Mouse (Mus musculus) mouse trophoblast stem cell (cell line): ENCODE results near the gene Six6.

ENCODE experiments used
- in situ Hi-C, 2 experiments: fragments of 300-500 bp; cut with MseI, MboI; formaldehyde crosslinking; loops; 2 replicates in 1 of 2; 3 replicates in 1 of 2; pipeline ENCODE4 v1.15.1; 2025

The Six6 gene

GRCm38 (mm10) chr12:72939616-72940015 is at the start of gene Six6:
TSS of gene Six6 (plus strand) at chr12:72939892.
- in situ Hi-C loops, result no loop called here

- in situ Hi-C loops, result no loop called here
Observed at GRCm38 (mm10) chr12:72917159-72917993, 22.3 kb upstream of the Six6 start.

- in situ Hi-C loops, result no loop called here
Observed at GRCm38 (mm10) chr12:72936751-72937150, 2.9 kb upstream of the Six6 start.

GRCm38 (mm10) chr12:72937537-72938120 is 2.1 kb upstream of the Six6 start:
- in situ Hi-C loops, result no loop called here

- in situ Hi-C loops, result no loop called here
Observed at GRCm38 (mm10) chr12:72938176-72938575, 1.5 kb upstream of the Six6 start.

- in situ Hi-C loops, result no loop called here
Observed at GRCm38 (mm10) chr12:72938600-72939490, 847 bp upstream of the Six6 start.

GRCm38 (mm10) chr12:72940071-72940821 is 554 bp downstream of the Six6 start, which contains the start of gene 4930447C04Rik:
TSS of gene 4930447C04Rik (minus strand) at chr12:72940774.
- in situ Hi-C loops, result no loop called here

- in situ Hi-C loops, result no loop called here
Observed at GRCm38 (mm10) chr12:72940822-72941397, 1.2 kb downstream of the Six6 start.

GRCm38 (mm10) chr12:72941398-72942051 is 1.8 kb downstream of the Six6 start:
- in situ Hi-C loops, result no loop called here

- in situ Hi-C loops, result no loop called here
Observed at GRCm38 (mm10) chr12:72942171-72942570, 2.5 kb downstream of the Six6 start.

- in situ Hi-C loops, result no loop called here
Observed at GRCm38 (mm10) chr12:72943574-72944110, 4.0 kb downstream of the Six6 start.

- in situ Hi-C loops, result no loop called here
Observed at GRCm38 (mm10) chr12:72944411-72945225, 4.9 kb downstream of the Six6 start.

- in situ Hi-C loops, result no loop called here
Observed at GRCm38 (mm10) chr12:72945301-72946063, 5.8 kb downstream of the Six6 start.

GRCm38 (mm10) chr12:72946064-72946395 is 6.3 kb downstream of the Six6 start:
- in situ Hi-C loops, result no loop called here

- in situ Hi-C loops, result no loop called here
Observed at GRCm38 (mm10) chr12:72946805-72947204, 7.1 kb downstream of the Six6 start.

- in situ Hi-C loops, result no loop called here
Observed at GRCm38 (mm10) chr12:72947335-72947734, 7.6 kb downstream of the Six6 start.

- in situ Hi-C loops, result no loop called here
Observed at GRCm38 (mm10) chr12:72953089-72953488, 13.4 kb downstream of the Six6 start.

- in situ Hi-C loops, result no loop called here
Observed at GRCm38 (mm10) chr12:72953858-72954257, 14.2 kb downstream of the Six6 start.

- in situ Hi-C loops, result no loop called here
Observed at GRCm38 (mm10) chr12:72954906-72955305, 15.2 kb downstream of the Six6 start.
